Mouse (Mus musculus) liver, postnatal 0 days (tissue): ENCODE measurements around the gene Galnt15. TPM values are rescaled to one million over a fixed set of nuclear protein-coding genes. Genes with fewer than 3 reads are reported as not detected.

Experiments
- ATAC-seq: fragments of 200-750 bp; cut with Nextera tagmentation; 2 replicates; pipeline ENCODE4 v1.8.0; 2017; ENCODE audit warnings: mild to moderate bottlenecking, moderate library complexity
- DNase-seq: peaks from one replicate; pipeline ENCODE4 v3.0.0-alpha.2; 2016
- H3K27ac ChIP-seq: fragments of 300-500 bp; sonication (generic); 2 replicates; pipeline ENCODE4 v1.5.1; 2014; ENCODE audit warnings: antibody characterized with exemption, moderate library complexity, mild to moderate bottlenecking, low read depth
- H3K27me3 ChIP-seq: fragments of 300-500 bp; sonication (generic); 2 replicates; pipeline ENCODE4 v1.6.1; 2014; ENCODE audit warnings: low read length, control low read depth, mixed read lengths; ENCODE audit not compliant: insufficient read depth
- H3K36me3 ChIP-seq: fragments of 300-500 bp; sonication (generic); replicated peaks from 2 replicates; pipeline ENCODE4 v1.6.1; 2014; ENCODE audit warnings: mild to moderate bottlenecking, control low read depth, low read length, moderate library complexity, mixed read lengths; ENCODE audit not compliant: insufficient read depth
- H3K4me1 ChIP-seq: fragments of 300-500 bp; sonication (generic); 2 replicates; pipeline ENCODE4 v1.6.1; 2014; ENCODE audit warnings: antibody characterized with exemption, mild to moderate bottlenecking, control low read depth; ENCODE audit not compliant: insufficient read depth
- H3K4me2 ChIP-seq: fragments of 300-500 bp; sonication (generic); 2 replicates; pipeline ENCODE4 v1.6.1; 2014; ENCODE audit warnings: low read depth, mild to moderate bottlenecking, low read length, moderate library complexity, mixed read lengths
- H3K4me3 ChIP-seq: fragments of 300-500 bp; sonication (generic); 2 replicates; pipeline ENCODE4 v1.5.1; 2014; ENCODE audit warnings: low read depth, low read length
- H3K9ac ChIP-seq: fragments of 300-500 bp; sonication (generic); replicated peaks from 2 replicates; pipeline ENCODE4 v1.6.1; 2014; ENCODE audit warnings: mild to moderate bottlenecking, moderate library complexity
- H3K9me3 ChIP-seq: fragments of 300-500 bp; sonication (generic); 2 replicates; pipeline ENCODE4 v1.6.1; 2016; ENCODE audit warnings: mild to moderate bottlenecking, control low read depth, low read length, mixed read lengths
- CTCF ChIP-seq: sonication (generic); IDR thresholded peaks from 2 replicates; pipeline ENCODE4 v1.5.1; 2016; ENCODE audit warnings: antibody characterized with exemption, low read depth
- EP300 ChIP-seq: IDR thresholded peaks from 2 replicates; pipeline ENCODE4 v1.6.1; 2016; ENCODE audit warnings: antibody characterized with exemption, low read depth, mild to moderate bottlenecking
- WGBS: fragments of 180-500 bp; shearing (Covaris S2); extraction: QIAGEN DNeasy Blood & Tissue Kit; methylation state at CpG from one replicate; pipeline ENCODE4 v1.1.7; 2014; ENCODE audit not compliant: insufficient replicate concordance; 5-methylcytosine and 5-hydroxymethylcytosine counted together
- polyA plus RNA-seq: library from polyadenylated mRNA; unstranded; fragments of >200 nt; fragmentation: Nextera tagmentation; extraction: Ambion mirVana; gene quantifications from 2 replicates; pipeline ENCODE4 v1.2.1, GENCODE M21; 2015

Galnt15 gene
- polyA plus RNA-seq, 1 experiment from 2014 or later: 0.05 TPM

DNA sequence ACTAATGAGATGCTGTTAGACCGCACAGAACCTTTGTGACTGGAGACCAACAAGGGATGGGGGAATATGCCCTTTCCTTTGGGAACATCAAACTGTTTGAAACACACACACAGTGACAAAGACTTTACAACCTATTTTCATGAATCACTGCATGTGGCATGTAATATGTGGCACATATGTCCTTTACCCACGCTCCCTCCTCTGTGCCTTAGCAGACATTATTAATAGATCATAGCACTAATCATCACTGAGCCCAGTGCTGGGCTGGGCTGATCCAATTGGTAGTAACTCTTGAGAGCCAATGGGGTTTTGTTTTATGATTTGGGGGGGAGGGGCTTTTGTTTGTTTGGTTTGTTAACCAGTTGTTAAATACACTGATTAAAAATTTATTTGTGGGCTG lies 11.3 kb upstream of the Galnt15 start:
- H3K4me1 ChIP-seq: peaks cover 3% of the 10 kb centered on the region; the same call in 1 of the 2 replicates

GRCm38 (mm10) chr14:32019091-32019490 lies 9.7 kb upstream of the Galnt15 start:
- no peaks in the 10 kb centered on the region for H3K27me3 ChIP-seq
- H3K9ac ChIP-seq: no peak overlapping the region
- H3K9me3 ChIP-seq: no peaks in the 10 kb centered on the region
- no peak overlapping the region for H3K4me3 ChIP-seq
- no peak for ATAC-seq
- TF ChIP-seq EP300 (no peak), CTCF (no peak)
- WGBS: 69% methylated on average over 8 of the region's 8 CpGs
- no peak overlapping the region for H3K27ac ChIP-seq
- H3K4me2 ChIP-seq: no peak overlapping the region
- no peak for DNase-seq
- H3K36me3 ChIP-seq: no peaks in the 10 kb centered on the region
- H3K4me1 ChIP-seq: peaks cover 3% of the 10 kb centered on the region; the same call in 1 of the 2 replicates

More for the DNA sequence above, 11.3 kb upstream of the Galnt15 start:
- no peaks in the 10 kb centered on the region for H3K36me3 ChIP-seq
- H3K27ac ChIP-seq: no peak overlapping the region
- DNase-seq (no peak), ATAC-seq (no peak)
- 80% methylated on average over 2 of the region's 2 CpGs for WGBS
- no peak overlapping the region for H3K9ac ChIP-seq
- H3K4me2 ChIP-seq: no peak overlapping the region
- H3K27me3 ChIP-seq: no peaks in the 10 kb centered on the region
- no peaks in the 10 kb centered on the region for H3K9me3 ChIP-seq
- no peak for TF ChIP-seq CTCF
- TF ChIP-seq EP300: no peak
- H3K4me3 ChIP-seq: no peak overlapping the region

GRCm38 (mm10) chr14:32021967-32022366 lies 6.8 kb upstream of the Galnt15 start:
- TF ChIP-seq EP300 (no peak), CTCF (no peak)
- Histone ChIP-seq H3K9me3 (no peaks in the 10 kb centered on the region), H3K27ac (no peak overlapping the region), H3K4me2 (no peak overlapping the region), H3K4me1 (peaks cover 3% of the 10 kb centered on the region; the same call in 1 of the 2 replicates), H3K36me3 (no peaks in the 10 kb centered on the region), H3K4me3 (no peak overlapping the region), H3K9ac (no peak overlapping the region), H3K27me3 (no peaks in the 10 kb centered on the region)
- ATAC-seq (no peak), DNase-seq (no peak)
- 37% methylated on average over 9 of the region's 9 CpGs for WGBS

GRCm38 (mm10) chr14:32022450-32022849 lies 6.3 kb upstream of the Galnt15 start:
- peak; percentile 37 for DNase-seq
- no peak overlapping the region for H3K27ac ChIP-seq
- no peak overlapping the region for H3K4me3 ChIP-seq
- H3K9me3 ChIP-seq: no peaks in the 10 kb centered on the region
- ATAC-seq: peak; percentile 56
- no peak overlapping the region for H3K4me2 ChIP-seq
- no peaks in the 10 kb centered on the region for H3K27me3 ChIP-seq
- no peak for TF ChIP-seq EP300
- no peak for TF ChIP-seq CTCF
- no peak overlapping the region for H3K9ac ChIP-seq
- peaks cover 3% of the 10 kb centered on the region; the same call in 1 of the 2 replicates for H3K4me1 ChIP-seq
- no peaks in the 10 kb centered on the region for H3K36me3 ChIP-seq

DNA sequence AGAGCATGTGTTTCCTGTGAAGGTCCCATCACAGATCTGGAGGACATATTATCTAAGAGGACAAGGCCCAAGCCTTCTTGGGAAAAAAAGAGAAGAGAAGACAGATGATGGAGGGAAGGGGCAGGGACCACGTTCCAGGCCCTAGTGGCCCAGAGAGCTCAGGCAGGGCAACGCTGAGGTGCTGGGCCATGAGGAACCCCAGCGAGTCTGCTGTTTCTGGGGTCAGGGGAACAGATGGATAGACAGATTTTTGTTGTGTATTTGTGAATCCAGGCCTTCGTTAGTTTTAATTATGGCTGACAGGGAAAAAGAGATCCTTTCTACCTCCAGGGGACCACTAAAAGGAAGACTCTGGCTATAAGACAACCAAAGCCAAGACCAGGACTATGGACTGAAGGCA lies 4.9 kb upstream of the Galnt15 start:
- no peak for ATAC-seq
- Histone ChIP-seq H3K27me3 (no peaks in the 10 kb centered on the region), H3K36me3 (no peaks in the 10 kb centered on the region), H3K4me2 (no peak overlapping the region), H3K4me3 (no peak overlapping the region), H3K9me3 (no peaks in the 10 kb centered on the region), H3K4me1 (peaks cover 3% of the 10 kb centered on the region; the same call in 1 of the 2 replicates), H3K9ac (no peak overlapping the region), H3K27ac (no peak overlapping the region)
- DNase-seq: no peak
- no peak for TF ChIP-seq EP300
- TF ChIP-seq CTCF: no peak
- WGBS: 76% methylated on average over 4 of the region's 4 CpGs

DNA sequence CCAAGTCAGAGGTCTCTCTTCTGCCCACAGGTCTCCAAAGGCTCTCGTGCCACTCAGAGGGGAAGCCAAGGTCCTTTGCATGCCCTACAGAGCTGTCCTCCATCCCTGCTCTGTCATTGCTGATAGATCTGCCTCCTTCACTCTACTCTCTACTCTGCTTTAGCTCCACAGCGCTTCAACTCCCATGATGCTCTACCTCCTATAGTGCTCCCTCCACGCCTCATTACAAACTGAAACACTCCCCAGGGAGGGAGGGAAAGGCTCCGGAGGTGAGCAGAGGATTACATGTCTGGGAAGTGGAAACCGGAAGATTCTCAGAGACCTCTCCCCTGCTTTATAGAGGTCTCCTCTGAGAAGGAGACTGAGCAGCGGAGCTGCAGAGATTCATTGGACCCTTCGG lies 1.6 kb upstream of the Galnt15 start:
- DNase-seq (no peak), ATAC-seq (no peak)
- H3K4me1 ChIP-seq: no peaks in the 10 kb centered on the region
- no peak overlapping the region for H3K9ac ChIP-seq
- H3K4me2 ChIP-seq: no peak overlapping the region
- H3K4me3 ChIP-seq: no peak overlapping the region
- no peaks in the 10 kb centered on the region for H3K27me3 ChIP-seq
- H3K9me3 ChIP-seq: no peaks in the 10 kb centered on the region
- no peaks in the 10 kb centered on the region for H3K36me3 ChIP-seq
- H3K27ac ChIP-seq: no peak overlapping the region
- WGBS: 68% methylated on average over 7 of the region's 7 CpGs
- TF ChIP-seq CTCF: no peak
- no peak for TF ChIP-seq EP300
